Mouse (Mus musculus) liver, embryonic 12.5 days (tissue): ENCODE data around the gene Dnajc10. TPM values are rescaled to one million over a fixed set of nuclear protein-coding genes. Genes with fewer than 3 reads are reported as not detected.

ENCODE experiments used
- polyA plus RNA-seq: library from polyadenylated mRNA; unstranded; fragments of >200 nt; fragmentation: Nextera tagmentation; extraction: Ambion mirVana; gene quantifications from 2 replicates; pipeline ENCODE4 v1.2.1, GENCODE M21; 2016

Dnajc10 gene
- polyA plus RNA-seq, 1 experiment from 2014 or later: 28.9 TPM

Other genes starting within 250 kb of the Dnajc10 start
- gene Pde1a, start 186.0 kb upstream of the Dnajc10 start, polyA plus RNA-seq: 9.5 and 10.7 TPM in 2 replicates
- gene Prdx6b, start 23.0 kb upstream of the Dnajc10 start, polyA plus RNA-seq: not detected in 2 replicates
- gene Frzb, start 132.2 kb downstream of the Dnajc10 start, polyA plus RNA-seq: 1.5 and 1.6 TPM in 2 replicates